Mouse (Mus musculus) heart, adult 8-10 months (tissue): ENCODE results near the gene Bora. TPM values are rescaled to one million over a fixed set of nuclear protein-coding genes. Genes with fewer than 3 reads are reported as not detected.

Experiments
- DNase-seq: peaks from one replicate; pipeline ENCODE4 v3.0.0; 2022; ENCODE audit warnings: low spot score
- total RNA-seq, 4 experiments: library from RNA; stranded (reverse); gene quantifications; 2 replicates each; pipeline ENCODE4 v1.2.4; 2022

Gene Bora
- total RNA-seq, 4 experiments from 2014 or later: 0.46 to 1.2 (median 0.69) TPM

- DNase-seq: no peak
Measured at GRCm38 (mm10) chr14:99060616-99061015, 14.6 kb downstream of the Bora start.

- DNase-seq: no peak
Measured at GRCm38 (mm10) chr14:99063091-99063490, 17.1 kb downstream of the Bora start.

GRCm38 (mm10) chr14:99071146-99071545, 25.1 kb downstream of the Bora start:
- DNase-seq: no peak

GRCm38 (mm10) chr14:99088947-99089346, 42.9 kb downstream of the Bora start:
- no peak for DNase-seq

GRCm38 (mm10) chr14:99099267-99099966, 53.4 kb downstream of the Bora start, which contains the start of the genes Pibf1 and Dis3:
TSS of gene Pibf1 (plus strand) at chr14:99099424.
TSS of gene Dis3 (minus strand) at chr14:99099770.
- DNase-seq: peak; percentile 99

GRCm38 (mm10) chr14:99099967-99100587, 54.1 kb downstream of the Bora start:
- DNase-seq: no peak

- DNase-seq: no peak
Measured at GRCm38 (mm10) chr14:99103050-99103449, 57.0 kb downstream of the Bora start.

- DNase-seq: no peak
Measured at GRCm38 (mm10) chr14:99104542-99105123, 58.6 kb downstream of the Bora start.

- DNase-seq: no peak
Measured at GRCm38 (mm10) chr14:99106671-99107070, 60.6 kb downstream of the Bora start.

GRCm38 (mm10) chr14:99107631-99108187, 61.7 kb downstream of the Bora start:
- no peak for DNase-seq

- DNase-seq: no peak
Measured at GRCm38 (mm10) chr14:99108762-99109161, 62.7 kb downstream of the Bora start.

GRCm38 (mm10) chr14:99117576-99117975, 71.6 kb downstream of the Bora start:
- no peak for DNase-seq

GRCm38 (mm10) chr14:99121584-99122339, 75.7 kb downstream of the Bora start:
- no peak for DNase-seq

- DNase-seq: no peak
Measured at GRCm38 (mm10) chr14:99124076-99124475, 78.1 kb downstream of the Bora start.

Other genes starting within 250 kb of the Bora start
- gene Rpl36a-ps1, start 51.9 kb upstream of the Bora start, total RNA-seq: 1 to 10 TPM in 3 of 4 experiments, not detected in 1; 1.6 to 2.4 (median 2.2) TPM
- 10 to 100 TPM; 39.2 to 45.9 (median 42.5) TPM for gene Mzt1, start 88 bp upstream of the Bora start, total RNA-seq
- 1 to 10 TPM; 6.2 to 7.8 (median 7.3) TPM for gene Pibf1, start 53.2 kb downstream of the Bora start, total RNA-seq
- 10 to 100 TPM in 1 of 4 experiments, 1 to 10 TPM in 3; 8.7 to 11.0 (median 9.6) TPM for gene Dis3, start 53.5 kb downstream of the Bora start, total RNA-seq